Mouse (Mus musculus): ENCODE data around the gene Mmp15.

GRCm38 (mm10) chr8:95305526-95305925, 46.5 kb upstream of the Mmp15 start:
- TF ChIP-seq POLR2A (IDR thresholded peaks at IDR 0.05; ENCODE audit: low read depth, low read length) (no peak), CTCF (IDR thresholded peaks at IDR 0.05; ENCODE audit: extremely low read depth, insufficient read length, insufficient replicate concordance, low read depth, low read length) (no peak)

All from small intestine, adult 2 months (tissue).